Mouse (Mus musculus) testis, adult 2 months (tissue): Measurements from ENCODE around the gene Gm20388.

ENCODE experiments used
- CTCF ChIP-seq: fragments of 200-500 bp; IDR thresholded peaks from 2 replicates; pipeline ENCODE4 v1.5.1; 2012; ENCODE audit warnings: low read depth, mild to moderate bottlenecking, inconsistent platforms, low read length, moderate library complexity; ENCODE audit not compliant: control insufficient read depth, insufficient read depth, insufficient replicate concordance
- POLR2A ChIP-seq: fragments of 200-500 bp; IDR thresholded peaks from 2 replicates; pipeline ENCODE4 v1.6.1; 2012; ENCODE audit warnings: low read depth, mild to moderate bottlenecking, inconsistent platforms, low read length, moderate library complexity; ENCODE audit not compliant: control insufficient read depth

DNA sequence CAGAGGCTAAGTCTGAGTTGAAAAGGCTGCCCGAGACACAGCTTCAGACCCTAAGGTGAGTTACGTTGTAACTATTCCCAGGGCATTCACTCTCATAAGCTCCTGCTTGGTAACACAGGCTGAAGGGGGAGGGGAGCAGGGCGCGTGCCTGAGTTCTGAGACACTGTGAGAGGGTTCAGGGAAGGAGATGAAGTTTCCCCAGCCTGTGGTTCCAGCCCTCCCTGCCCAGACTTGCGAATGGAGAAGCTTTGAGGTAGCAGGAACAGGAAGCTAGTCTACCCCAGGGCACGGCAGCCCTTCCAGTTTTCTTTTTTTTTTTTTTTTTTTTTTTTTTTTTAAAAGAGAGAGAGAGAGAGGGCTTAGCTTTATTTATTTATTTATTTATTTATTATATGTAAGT, 1950.6 kb downstream of the Gm20388 start:
- TF ChIP-seq CTCF, result no peak
- TF ChIP-seq POLR2A, result no peak
